Mouse (Mus musculus) Patski (cell line): ENCODE results near the gene Phldb1. TPM values are rescaled to one million over a fixed set of nuclear protein-coding genes. Genes with fewer than 3 reads are reported as not detected.
"Not testable (repeated sequence)": the region's sequence is repeated elsewhere in the genome, so short reads cannot be mapped to it uniquely, and the experiment has no call there.

Experiments used
- ATAC-seq: fragments of 100-300 bp; one replicate; pipeline ENCODE4 v1.8.0; 2021
- CTCF ChIA-PET: fragments of 350-600 bp; sonication (Branson Sonifier 250); formaldehyde crosslinking; loops from one replicate; lab custom pipeline; 2022; ENCODE audit warnings: inconsistent platforms; lab: Charles Lee
- POLR2A ChIA-PET: fragments of 350-600 bp; sonication (Branson Sonifier 250); formaldehyde crosslinking; loops from one replicate; lab custom pipeline; 2022; ENCODE audit warnings: antibody characterized with exemption, inconsistent platforms; lab: Charles Lee
- DNase-seq: peaks from one replicate; pipeline ENCODE4 v3.0.0-alpha.2; 2011; ENCODE audit warnings: low read depth, low spot score
- H3K27me3 ChIP-seq: fragments of 371-371 bp; one replicate; pipeline ENCODE4 v1.5.1; 2021
- CTCF ChIP-seq: fragments of 100-300 bp; IDR thresholded peaks from one replicate; pipeline ENCODE4 v1.5.1; 2021
- in situ Hi-C: fragments of 300-500 bp; cut with MboI; formaldehyde crosslinking; loops from 3 replicates; pipeline ENCODE4 v1.11.1; 2018; ENCODE audit warnings: low pct_unique_long_range_greater_than_20kb, mixed read lengths
- polyA plus RNA-seq: library from polyadenylated mRNA; unstranded; gene quantifications from one replicate; pipeline ENCODE4 v1.2.3, GENCODE M21; 2021

Gene Phldb1
- polyA plus RNA-seq: 137 TPM

DNA sequence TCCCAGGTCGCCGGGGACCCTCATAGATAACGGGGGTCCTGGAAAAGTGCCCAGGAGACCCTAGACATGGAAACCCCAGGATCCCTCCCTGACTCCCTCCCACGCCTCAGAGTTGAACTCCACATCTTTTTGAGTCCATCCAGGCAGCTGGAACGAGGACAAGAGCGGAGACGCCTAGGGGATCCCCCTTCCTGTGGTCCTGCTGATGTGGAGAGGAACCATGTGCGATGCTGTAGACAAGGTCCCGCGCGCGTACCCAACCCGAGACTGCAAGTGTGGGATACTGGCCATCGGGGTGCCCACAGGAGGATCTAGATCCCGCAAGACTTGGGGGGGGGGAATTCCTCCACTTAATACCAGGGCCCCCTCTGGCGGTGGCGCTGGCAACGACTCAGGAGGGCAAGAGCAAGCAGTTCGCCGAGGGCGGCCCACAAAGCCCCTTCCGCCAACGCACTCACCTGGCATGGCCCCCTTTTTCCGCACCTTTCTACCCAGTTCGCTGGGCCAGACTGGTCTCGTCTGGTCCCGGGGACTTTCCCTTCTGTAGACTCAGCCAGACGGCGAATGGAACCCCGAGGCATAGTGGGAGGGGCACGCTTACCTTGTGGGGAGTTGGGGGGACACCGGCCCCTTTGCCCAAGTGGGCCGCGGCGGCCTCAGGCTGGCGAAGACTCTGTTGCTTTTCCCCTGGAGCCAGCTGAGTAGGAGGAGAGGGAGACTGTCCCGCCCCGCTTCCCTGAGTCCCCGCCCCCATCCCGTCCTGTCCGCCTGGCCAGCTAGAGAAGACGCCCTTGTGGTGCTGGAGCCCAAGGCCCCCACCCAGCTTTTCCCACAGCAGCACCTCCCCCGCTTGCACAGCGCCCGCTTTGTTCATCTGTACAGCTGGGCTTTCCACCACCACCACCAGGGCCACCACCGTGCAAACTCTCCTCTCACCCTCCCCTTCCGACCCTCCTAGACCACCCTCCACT lies at the start of gene Phldb1:
Phldb1 (minus strand) TSS at position 675 of the 971 bp plus-strand sequence.
- in situ Hi-C loops: no loop called here
- DNase-seq: no peak
- ATAC-seq: peak; percentile 54
- no peaks in the 10 kb centered on the region for H3K27me3 ChIP-seq
- ChIA-PET POLR2A (interaction anchor here (0.9 to 2.2 kb wide), 3 partner anchors 13 to 49 kb away, joined by 4 to 11 read pairs (median 5); no protein-coding TSS in a partner anchor), CTCF (interaction anchor here (0.9 to 3.1 kb wide), 6 partner anchors 16 to 79 kb away, joined by 3 to 14 read pairs (median 4); no protein-coding TSS in a partner anchor)
- no peak for TF ChIP-seq CTCF

DNA sequence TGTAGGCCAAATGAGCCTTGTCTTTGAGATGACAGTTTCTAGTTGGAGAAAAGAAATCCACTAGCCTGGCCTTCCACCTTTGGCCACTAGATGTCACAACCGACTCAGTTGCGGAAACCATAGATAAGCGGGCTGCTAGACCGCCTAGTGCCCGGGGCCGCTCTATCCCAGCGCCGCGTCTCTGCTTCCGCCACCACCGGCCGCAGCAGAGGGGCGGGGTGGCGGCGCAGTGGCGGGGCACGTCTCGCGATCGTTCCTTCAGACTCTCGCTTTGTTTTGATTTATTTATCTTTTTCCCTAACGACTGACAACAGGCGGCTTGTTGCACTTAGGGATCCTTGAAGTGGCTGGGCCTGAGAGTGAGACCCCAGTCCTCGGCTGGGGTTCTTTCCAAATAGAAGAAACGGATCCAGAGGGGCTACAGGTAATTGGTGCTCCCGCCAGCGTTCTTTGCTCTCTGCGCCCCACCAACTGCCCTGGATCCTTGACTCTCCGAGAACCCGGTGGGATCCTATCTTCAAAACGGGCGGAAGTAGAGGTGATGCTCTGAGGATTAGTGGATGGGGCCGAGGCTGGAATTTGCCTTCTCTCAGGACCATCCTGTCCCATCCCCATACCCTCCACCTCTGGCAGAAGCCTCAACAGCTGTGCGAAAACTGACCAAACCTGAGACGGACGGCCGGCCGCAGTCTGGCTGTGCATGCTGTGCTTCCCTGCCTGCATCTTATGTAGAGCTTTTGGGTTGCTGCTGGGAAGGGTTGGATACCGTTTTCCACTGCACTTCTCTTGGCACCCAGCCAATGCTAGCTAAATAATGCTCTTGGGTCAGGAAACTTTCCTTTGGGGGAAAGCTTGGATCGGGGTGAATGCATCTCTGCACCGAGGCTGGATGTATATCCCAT lies 38.0 kb upstream of the Phldb1 start:
- DNase-seq (peak; percentile 79), ATAC-seq (peak; percentile 92)
- CTCF ChIA-PET: no interaction called here
- no peaks in the 10 kb centered on the region for H3K27me3 ChIP-seq
- POLR2A ChIA-PET: interaction anchor here (0.6 to 1.0 kb wide), 3 partner anchors 14 to 171 kb away, joined by 3 to 8 read pairs (median 5); partner anchors contain the start of gene Tmem25
- TF ChIP-seq CTCF: peak; percentile 98
- in situ Hi-C loops: no loop called here

- ATAC-seq (no peak), DNase-seq (no peak)
- H3K27me3 ChIP-seq: no peaks in the 10 kb centered on the region
- in situ Hi-C loops: no loop called here
- POLR2A ChIA-PET: no interaction called here
- no peak for TF ChIP-seq CTCF
- CTCF ChIA-PET: interaction anchor here (0.6 to 0.7 kb wide), 2 partner anchors 11 kb away, joined by 3 read pairs; no protein-coding TSS in a partner anchor
These were observed 37.4 kb upstream of the Phldb1 start for GRCm38 (mm10) chr9:44772392-44772749.

DNA sequence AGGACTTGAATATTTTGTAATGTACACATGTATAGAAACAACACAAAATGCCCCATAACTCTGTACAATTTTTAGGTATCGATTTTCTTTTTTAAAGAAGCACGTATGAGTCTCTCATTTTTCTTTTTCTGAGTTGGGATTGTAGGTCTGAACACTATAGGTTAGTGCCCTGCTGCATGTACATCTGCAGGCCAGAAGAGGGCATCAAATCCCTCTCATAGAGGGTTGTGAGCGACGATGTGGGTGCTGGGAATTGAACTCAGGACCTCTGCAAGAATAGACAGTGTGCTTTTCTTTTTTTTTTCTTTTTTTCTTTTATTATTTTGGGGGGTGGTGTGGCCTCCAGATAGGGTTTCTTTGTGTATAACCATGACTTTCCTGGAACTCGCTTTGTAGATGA lies 36.4 kb upstream of the Phldb1 start:
- CTCF ChIA-PET: no interaction called here
- in situ Hi-C loops: no loop called here
- TF ChIP-seq CTCF: peak; percentile 34
- ATAC-seq: no peak
- DNase-seq: no peak
- POLR2A ChIA-PET: no interaction called here
- H3K27me3 ChIP-seq: no peaks in the 10 kb centered on the region

GRCm38 (mm10) chr9:44768029-44768394 lies 33.0 kb upstream of the Phldb1 start:
- H3K27me3 ChIP-seq, in situ Hi-C loops, ATAC-seq, DNase-seq: not testable (repeated sequence)
- CTCF ChIA-PET: interaction anchor here (1.3 to 1.9 kb wide), 2 partner anchors 32 to 51 kb away, joined by 3 to 4 read pairs; no protein-coding TSS in a partner anchor
- peak; percentile 15 for TF ChIP-seq CTCF
- POLR2A ChIA-PET: interaction anchor here (1.4 kb wide), 1 partner anchor 12 kb away, joined by 3 read pairs; no protein-coding TSS in a partner anchor

- no peak for TF ChIP-seq CTCF
- ChIA-PET CTCF (interaction anchor here (1.3 to 1.9 kb wide), 2 partner anchors 33 to 50 kb away, joined by 3 to 4 read pairs; no protein-coding TSS in a partner anchor), POLR2A (interaction anchor here (0.7 to 1.4 kb wide), 3 partner anchors 11 to 105 kb away, joined by 3 to 5 read pairs (median 4); no protein-coding TSS in a partner anchor)
- in situ Hi-C loops: no loop called here
- no peaks in the 10 kb centered on the region for H3K27me3 ChIP-seq
- DNase-seq (no peak), ATAC-seq (peak; percentile 67)
These were observed 32.4 kb upstream of the Phldb1 start, which contains the start of the genes Arcn1 and Ift46 for GRCm38 (mm10) chr9:44767101-44768028. Gene Arcn1, minus strand, starts transcription at chr9:44767845. Gene Ift46, plus strand, starts transcription at chr9:44767908.

DNA sequence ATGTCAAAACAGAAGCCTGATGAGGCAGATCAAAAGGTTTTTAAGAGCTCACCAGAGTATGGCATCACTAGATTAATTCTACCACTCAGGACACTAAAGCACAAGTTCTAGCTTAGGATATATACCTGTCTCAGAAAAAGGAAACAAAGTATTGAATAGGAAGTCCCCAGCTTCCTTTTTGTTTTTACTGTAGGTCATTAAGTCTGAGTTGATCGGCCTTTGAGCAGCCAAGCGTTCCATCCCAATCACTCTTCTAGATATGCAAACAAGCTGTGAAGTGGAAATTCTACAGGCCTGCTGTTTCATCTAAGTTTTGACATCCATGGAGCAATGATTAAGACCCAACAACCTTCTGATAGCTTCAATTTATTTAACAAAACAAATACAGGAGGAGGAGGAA lies 25.9 kb upstream of the Phldb1 start:
- in situ Hi-C loops: no loop called here
- ATAC-seq (no peak), DNase-seq (no peak)
- CTCF ChIA-PET: interaction anchor here (0.8 to 2.1 kb wide), 3 partner anchors 11 to 105 kb away, joined by 3 to 9 read pairs (median 5); no protein-coding TSS in a partner anchor
- POLR2A ChIA-PET: interaction anchor here (0.5 to 0.7 kb wide), 2 partner anchors 23 to 269 kb away, joined by 4 to 5 read pairs; no protein-coding TSS in a partner anchor
- no peaks in the 10 kb centered on the region for H3K27me3 ChIP-seq
- no peak for TF ChIP-seq CTCF

- ATAC-seq: no peak
- no peak for DNase-seq
- POLR2A ChIA-PET: interaction anchor here (0.6 kb wide), 1 partner anchor 82 kb away, joined by 5 read pairs; no protein-coding TSS in a partner anchor
- CTCF ChIA-PET: interaction anchor here (0.7 to 2.0 kb wide), 8 partner anchors 9 to 94 kb away, joined by 3 to 9 read pairs (median 4); no protein-coding TSS in a partner anchor
- in situ Hi-C loops: loop anchor here (5.0 kb wide), 1 partner anchor 91 kb away; no protein-coding TSS in a partner anchor
- TF ChIP-seq CTCF: peak; percentile 70
- no peaks in the 10 kb centered on the region for H3K27me3 ChIP-seq
These were observed 13.5 kb upstream of the Phldb1 start for GRCm38 (mm10) chr9:44748473-44748872.
